Mouse (Mus musculus) layer of hippocampus, postnatal 10 days (tissue): ENCODE measurements around the gene Dpf3. TPM values are rescaled to one million over a fixed set of nuclear protein-coding genes. Genes with fewer than 3 reads are reported as not detected.

Source experiments
- DNase-seq, 2 experiments: peaks; one replicate each; pipeline ENCODE4 v3.0.0; 2021; ENCODE audit warnings: low spot score in 2 of 2
- total RNA-seq, 2 experiments: library from RNA; stranded (reverse); gene quantifications; 2 replicates each; pipeline ENCODE4 v1.2.3; 2021

Dpf3 gene
- total RNA-seq, 2 experiments from 2014 or later: 22.2 to 26.6 TPM

- no peak for DNase-seq
Measured at GRCm38 (mm10) chr12:83227014-83227413, 260.5 kb downstream of the Dpf3 start.

GRCm38 (mm10) chr12:83220964-83221363 lies 266.6 kb downstream of the Dpf3 start:
- DNase-seq: no peak

DNA sequence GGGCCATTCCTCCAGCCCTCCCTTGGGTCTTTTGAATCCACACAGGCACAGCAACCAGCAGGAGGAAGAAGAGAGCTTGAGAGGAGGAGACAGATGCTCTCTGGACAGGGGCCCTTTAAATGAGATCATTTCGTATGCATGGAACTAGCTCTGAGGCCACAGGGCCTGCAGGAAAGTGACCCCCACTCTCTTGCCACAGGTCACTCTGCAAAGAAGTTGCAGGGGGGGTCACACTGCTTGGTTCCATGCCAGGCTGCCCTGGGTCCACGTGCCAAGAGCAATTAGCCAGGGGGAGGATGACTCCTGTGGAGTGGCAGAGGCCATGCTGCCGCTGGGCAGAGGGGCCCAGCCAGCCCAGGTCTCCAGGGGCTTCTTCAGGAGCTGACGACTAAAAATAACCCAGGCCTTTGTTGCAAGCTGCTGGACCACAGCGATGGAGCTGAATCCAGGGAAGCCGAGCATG lies 273.6 kb downstream of the Dpf3 start:
- peak; percentile 38 to 47 for DNase-seq

- no peak for DNase-seq
Measured at GRCm38 (mm10) chr12:83211976-83212375, 275.5 kb downstream of the Dpf3 start.

- no peak for DNase-seq
Measured at GRCm38 (mm10) chr12:83211146-83211822, 276.2 kb downstream of the Dpf3 start.

GRCm38 (mm10) chr12:83210735-83211134 lies 276.8 kb downstream of the Dpf3 start:
- no peak for DNase-seq

DNA sequence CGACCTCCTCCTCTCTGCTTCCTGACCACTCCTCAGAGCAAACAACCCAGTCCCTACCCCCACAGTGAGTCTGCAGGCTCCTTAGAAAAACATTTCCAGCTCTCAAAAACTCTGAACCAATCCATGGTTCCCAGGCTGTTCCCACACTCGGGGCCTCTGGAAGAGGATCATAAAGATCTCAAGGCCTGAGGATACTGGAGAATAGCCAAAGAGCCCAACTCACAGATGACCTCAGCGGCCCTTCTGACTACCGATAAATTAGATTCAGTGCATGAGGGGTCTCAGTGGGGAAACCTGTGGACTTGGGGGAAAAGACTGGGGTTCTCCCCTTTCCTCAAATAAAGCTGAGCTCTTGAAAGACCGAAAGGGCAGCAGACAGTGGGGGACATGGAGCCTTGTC lies 277.2 kb downstream of the Dpf3 start:
- no peak for DNase-seq

GRCm38 (mm10) chr12:83209461-83209860 lies 278.1 kb downstream of the Dpf3 start:
- DNase-seq: no peak

DNA sequence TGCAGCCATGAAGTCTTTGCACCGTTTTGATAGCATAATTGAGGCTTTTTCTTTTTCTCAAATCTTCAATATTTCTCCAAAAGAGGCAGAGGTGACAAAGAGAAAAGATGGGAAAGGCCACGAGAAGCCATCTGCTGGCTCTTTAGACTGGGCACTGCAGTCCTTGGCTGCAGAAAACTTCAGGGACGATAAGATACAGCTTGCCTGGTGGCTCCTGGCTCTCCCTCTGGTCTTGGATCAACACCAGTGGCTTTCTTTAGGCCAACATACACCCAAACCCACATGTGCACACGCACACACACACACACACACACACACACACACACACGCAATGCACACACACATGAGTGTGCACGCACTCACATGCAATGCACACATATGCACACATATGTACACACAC lies 278.7 kb downstream of the Dpf3 start:
- DNase-seq: no peak

DNA sequence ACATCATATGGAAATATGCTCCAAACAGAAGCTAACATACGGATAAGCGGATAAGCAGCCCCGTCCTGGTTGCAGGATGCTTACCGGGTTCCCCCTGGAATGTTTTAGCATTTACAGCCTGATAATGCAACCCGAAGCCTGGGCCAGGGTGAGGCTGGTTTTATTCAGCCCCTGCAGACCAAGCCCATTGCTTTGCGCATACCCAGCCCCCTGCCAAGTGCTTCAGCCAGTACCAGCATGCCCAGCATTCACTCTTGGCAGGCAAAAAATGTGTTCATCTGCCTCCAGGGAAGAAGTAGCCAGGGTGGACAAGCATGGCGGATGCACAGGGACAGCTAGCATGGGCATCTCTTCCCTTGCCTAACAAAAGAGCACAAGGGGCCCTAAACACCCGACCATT lies 279.5 kb downstream of the Dpf3 start:
- peak; percentile 61 to 74 for DNase-seq

- no peak for DNase-seq
Measured at GRCm38 (mm10) chr12:83207481-83207880, 280.0 kb downstream of the Dpf3 start.

- no peak for DNase-seq
Measured at GRCm38 (mm10) chr12:83206866-83207265, 280.6 kb downstream of the Dpf3 start.

- no peak for DNase-seq
Measured at GRCm38 (mm10) chr12:83204361-83204760, 283.2 kb downstream of the Dpf3 start.

DNA sequence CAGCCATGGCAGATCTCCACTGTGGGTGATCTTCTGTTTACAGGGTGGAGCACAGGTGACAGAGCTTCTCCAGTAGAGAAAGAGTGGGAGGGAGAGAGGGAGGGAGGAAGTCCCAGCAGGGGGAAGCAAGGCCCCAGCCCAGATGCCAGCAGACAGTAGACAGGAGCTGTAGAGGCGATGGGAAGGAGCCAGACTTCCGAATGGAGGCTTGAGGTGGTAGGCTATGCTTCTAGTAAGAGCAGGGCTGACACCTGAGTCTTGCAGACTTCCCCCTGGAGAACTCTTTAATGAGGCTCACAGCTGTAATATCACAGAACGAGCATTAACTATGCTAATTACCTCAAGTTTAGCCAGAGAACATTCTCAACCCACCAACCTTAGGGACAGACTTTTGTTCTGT lies 285.8 kb downstream of the Dpf3 start:
- DNase-seq: no peak

GRCm38 (mm10) chr12:83180561-83180960 lies 307.0 kb downstream of the Dpf3 start:
- DNase-seq: no peak

DNA sequence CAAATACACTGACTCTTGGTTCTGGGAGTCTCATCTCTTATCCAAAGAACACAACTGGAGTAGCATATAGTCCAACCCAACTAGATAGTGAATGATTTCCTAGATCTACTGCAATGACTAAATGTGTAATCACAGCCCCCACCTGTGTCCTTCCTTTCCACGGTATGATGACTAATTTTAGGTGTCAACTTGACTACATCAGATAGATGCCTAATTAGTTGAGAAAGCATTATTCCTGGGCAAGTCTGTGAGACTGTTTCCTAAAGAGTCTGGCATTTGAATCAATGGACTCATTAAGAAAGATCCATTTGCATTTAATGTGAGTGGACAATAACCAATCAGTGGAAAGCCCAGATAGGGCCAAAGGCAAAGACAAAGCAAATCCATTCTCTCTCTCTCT lies 307.7 kb downstream of the Dpf3 start:
- no peak for DNase-seq

GRCm38 (mm10) chr12:83178770-83179169 lies 308.7 kb downstream of the Dpf3 start:
- DNase-seq: no peak

DNA sequence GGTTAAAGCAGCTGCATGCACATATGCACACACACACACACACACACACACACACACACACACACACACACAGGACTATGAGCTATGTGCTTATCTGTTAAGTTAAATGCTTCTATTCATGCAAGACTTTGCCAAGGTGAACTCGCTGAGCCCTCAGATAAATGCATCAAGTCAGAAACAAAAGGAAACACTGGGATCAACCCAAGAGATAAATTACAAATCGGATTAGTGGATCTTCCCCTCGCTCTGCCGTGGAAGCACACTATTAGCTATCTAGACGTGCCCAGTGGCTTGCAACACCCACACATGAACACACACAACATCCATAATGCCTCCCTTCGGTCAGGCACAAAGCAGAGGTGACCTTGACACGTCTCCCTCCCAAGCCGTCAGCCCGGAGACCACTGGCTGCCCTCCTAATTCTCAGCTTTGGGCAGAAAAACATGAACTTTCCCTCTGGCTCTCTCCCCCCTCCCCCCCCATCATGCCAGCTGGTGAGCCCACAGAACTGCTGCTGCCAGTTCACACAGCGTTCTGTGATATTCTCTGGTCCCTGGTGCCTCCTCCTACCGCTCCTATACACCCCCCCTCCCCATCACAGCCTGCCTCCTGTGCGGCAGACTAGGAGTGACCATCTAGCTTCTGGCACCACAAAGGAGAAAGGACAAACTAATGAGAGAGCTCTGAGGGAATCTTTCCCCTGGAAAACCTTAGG lies 317.9 kb downstream of the Dpf3 start:
- peak; percentile 57 to 58 for DNase-seq

DNA sequence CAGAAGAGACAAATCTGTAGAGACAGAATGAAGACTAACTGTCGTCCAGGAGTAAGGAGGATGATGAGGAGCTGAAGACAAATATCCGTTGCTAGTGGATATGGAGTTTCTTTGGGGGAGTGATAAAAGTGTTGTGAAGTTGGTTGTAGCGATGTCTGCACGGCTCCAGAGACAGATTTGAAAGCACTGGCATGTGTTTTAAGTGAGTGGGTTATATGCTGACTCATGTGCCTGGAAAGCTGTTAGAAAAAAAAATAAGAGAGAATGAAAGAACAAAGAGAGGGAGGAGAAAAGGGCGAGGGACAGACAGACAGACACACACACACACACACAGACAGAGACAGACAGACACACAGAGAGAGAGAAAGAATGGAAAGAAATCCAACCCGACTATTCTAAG lies 319.2 kb downstream of the Dpf3 start:
- no peak for DNase-seq

- DNase-seq: no peak
Measured at GRCm38 (mm10) chr12:83165058-83165457, 322.5 kb downstream of the Dpf3 start.
